Mouse (Mus musculus): ENCODE measurements around the gene Gm49320. TPM values are rescaled to one million over a fixed set of nuclear protein-coding genes. Genes with fewer than 3 reads are reported as not detected.

Gene Gm49320
- polyA plus RNA-seq (2012; rRNA removed) = 8.6 and 9.4 TPM in 2 replicates

GRCm38 (mm10) chr8:4238434-4239192, at the start of gene Gm49320, which contains the start of gene Map2k7:
Gene Gm49320 (plus strand): TSS chr8:4238865.
Gene Map2k7 (plus strand): TSS chr8:4238740.
- under 1% methylated on average over 71 of the region's 71 CpGs for WGBS
- TF ChIP-seq POLR2A (IDR thresholded peaks at IDR 0.05; ENCODE audit: borderline replicate concordance, insufficient read depth, low read length) (peak; percentile 61), CTCF (IDR thresholded peaks at IDR 0.05; ENCODE audit: borderline replicate concordance, insufficient read depth, low read depth, low read length) (peak; percentile 60)

GRCm38 (mm10) chr8:4189031-4189722, 49.5 kb upstream of the Gm49320 start:
- no peak for DNase-seq
- H3K27ac ChIP-seq (ENCODE audit: insufficient read depth, low read length) = 0 out of 2 replicates have a peak overlapping the region, but pooled peaks have one; percentile 25
- no peak overlapping the region for H3K4me3 ChIP-seq (replicated peaks; ENCODE audit: insufficient read depth, low read depth, low read length)
- H3K4me1 ChIP-seq (ENCODE audit: control insufficient read depth, insufficient read depth, low read length) = no peaks in the 10 kb centered on the region; the same call in 1 of the 2 replicates
- no peaks in the 10 kb centered on the region for H3K27me3 ChIP-seq (ENCODE audit: control insufficient read depth, insufficient read depth, low read length)
- no peak for TF ChIP-seq POLR2A (IDR thresholded peaks at IDR 0.05; ENCODE audit: borderline replicate concordance, insufficient read depth, low read length)
- TF ChIP-seq CTCF (IDR thresholded peaks at IDR 0.05; ENCODE audit: borderline replicate concordance, insufficient read depth, low read depth, low read length) = no peak
- WGBS = 26% methylated on average over 3 of the region's 3 CpGs

More at GRCm38 (mm10) chr8:4238434-4239192, at the start of gene Gm49320, which contains the start of gene Map2k7:
- H3K4me3 ChIP-seq (replicated peaks; ENCODE audit: insufficient read depth, low read depth, low read length) = peak within 1 kb of the TSS; percentile 83
- H3K4me1 ChIP-seq (ENCODE audit: control insufficient read depth, insufficient read depth, low read length) = peaks cover 5% of the 10 kb centered on the region
- peak within 1 kb of the TSS; percentile 82 for H3K27ac ChIP-seq (ENCODE audit: insufficient read depth, low read length)
- no peaks in the 10 kb centered on the region for H3K27me3 ChIP-seq (ENCODE audit: control insufficient read depth, insufficient read depth, low read length)
- DNase-seq = peak; percentile 100

- Histone ChIP-seq H3K4me1 (ENCODE audit: control insufficient read depth, insufficient read depth, low read length) (no peaks in the 10 kb centered on the region; the same call in 1 of the 2 replicates), H3K27me3 (ENCODE audit: control insufficient read depth, insufficient read depth, low read length) (no peaks in the 10 kb centered on the region), H3K27ac (ENCODE audit: insufficient read depth, low read length) (peak overlapping the region; percentile 50; the same call in 1 of the 2 replicates), H3K4me3 (replicated peaks; ENCODE audit: insufficient read depth, low read depth, low read length) (no peak overlapping the region)
- DNase-seq = no peak
- no peak for TF ChIP-seq POLR2A (IDR thresholded peaks at IDR 0.05; ENCODE audit: borderline replicate concordance, insufficient read depth, low read length)
- TF ChIP-seq CTCF (IDR thresholded peaks at IDR 0.05; ENCODE audit: borderline replicate concordance, insufficient read depth, low read depth, low read length) = no peak
- WGBS = 28% methylated on average over 5 of the region's 5 CpGs
Observed at GRCm38 (mm10) chr8:4192305-4192704, 46.4 kb upstream of the Gm49320 start.

- Histone ChIP-seq H3K4me3 (replicated peaks; ENCODE audit: insufficient read depth, low read depth, low read length) (no peak overlapping the region), H3K27me3 (ENCODE audit: control insufficient read depth, insufficient read depth, low read length) (no peaks in the 10 kb centered on the region), H3K27ac (ENCODE audit: insufficient read depth, low read length) (no peak overlapping the region), H3K4me1 (ENCODE audit: control insufficient read depth, insufficient read depth, low read length) (no peaks in the 10 kb centered on the region; the same call in 1 of the 2 replicates)
- DNase-seq = peak; percentile 80 to 89
- 10% methylated on average over 18 of the region's 18 CpGs for WGBS
- TF ChIP-seq POLR2A (IDR thresholded peaks at IDR 0.05; ENCODE audit: borderline replicate concordance, insufficient read depth, low read length) = no peak
- TF ChIP-seq CTCF (IDR thresholded peaks at IDR 0.05; ENCODE audit: borderline replicate concordance, insufficient read depth, low read depth, low read length) = peak; percentile 85
Observed at GRCm38 (mm10) chr8:4192807-4193587, 45.7 kb upstream of the Gm49320 start.

- Histone ChIP-seq H3K27ac (ENCODE audit: insufficient read depth, low read length) (no peak overlapping the region), H3K4me1 (ENCODE audit: control insufficient read depth, insufficient read depth, low read length) (no peaks in the 10 kb centered on the region; the same call in 1 of the 2 replicates), H3K4me3 (replicated peaks; ENCODE audit: insufficient read depth, low read depth, low read length) (no peak overlapping the region), H3K27me3 (ENCODE audit: control insufficient read depth, insufficient read depth, low read length) (no peaks in the 10 kb centered on the region)
- DNase-seq = no peak
- TF ChIP-seq POLR2A (IDR thresholded peaks at IDR 0.05; ENCODE audit: borderline replicate concordance, insufficient read depth, low read length) = no peak
- 54% methylated on average over 7 of the region's 7 CpGs for WGBS
Observed at GRCm38 (mm10) chr8:4193588-4193894, 45.1 kb upstream of the Gm49320 start.

DNA sequence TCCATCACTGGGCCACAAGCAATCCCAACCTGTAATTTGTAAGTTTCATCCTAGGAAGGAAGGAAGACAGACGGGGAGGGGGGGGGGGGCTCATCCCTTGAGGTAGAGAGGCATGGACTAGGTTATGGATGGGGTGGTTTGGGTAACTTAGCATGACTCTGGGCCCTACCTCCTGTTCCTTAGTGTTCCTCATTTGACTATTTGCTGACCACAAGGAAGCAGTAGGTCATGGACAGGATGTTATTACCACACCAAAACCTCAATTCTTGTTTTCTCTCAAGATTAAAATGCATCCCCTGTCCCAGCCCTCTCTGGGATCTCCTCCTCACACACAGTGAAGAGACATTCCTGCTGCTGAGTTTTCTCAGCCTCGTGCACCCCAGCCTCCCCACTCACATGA, 37.3 kb upstream of the Gm49320 start:
- Histone ChIP-seq H3K4me1 (ENCODE audit: control insufficient read depth, insufficient read depth, low read length) (no peaks in the 10 kb centered on the region; the same call in 1 of the 2 replicates), H3K27ac (ENCODE audit: insufficient read depth, low read length) (no peak overlapping the region), H3K4me3 (replicated peaks; ENCODE audit: insufficient read depth, low read depth, low read length) (no peak overlapping the region), H3K27me3 (ENCODE audit: control insufficient read depth, insufficient read depth, low read length) (no peaks in the 10 kb centered on the region)
- TF ChIP-seq POLR2A (IDR thresholded peaks at IDR 0.05; ENCODE audit: borderline replicate concordance, insufficient read depth, low read length) (no peak), CTCF (IDR thresholded peaks at IDR 0.05; ENCODE audit: borderline replicate concordance, insufficient read depth, low read depth, low read length) (no peak)
- no peak for DNase-seq
- WGBS = 63% methylated on average over 2 of the region's 2 CpGs

GRCm38 (mm10) chr8:4205246-4206123, 33.2 kb upstream of the Gm49320 start:
- no peak overlapping the region for H3K27ac ChIP-seq (ENCODE audit: insufficient read depth, low read length)
- 69% methylated on average over 38 of the region's 38 CpGs for WGBS
- H3K4me3 ChIP-seq (replicated peaks; ENCODE audit: insufficient read depth, low read depth, low read length) = no peak overlapping the region
- TF ChIP-seq POLR2A (IDR thresholded peaks at IDR 0.05; ENCODE audit: borderline replicate concordance, insufficient read depth, low read length) = no peak
- no peak for TF ChIP-seq CTCF (IDR thresholded peaks at IDR 0.05; ENCODE audit: borderline replicate concordance, insufficient read depth, low read depth, low read length)
- DNase-seq = no peak
- no peaks in the 10 kb centered on the region for H3K27me3 ChIP-seq (ENCODE audit: control insufficient read depth, insufficient read depth, low read length)
- H3K4me1 ChIP-seq (ENCODE audit: control insufficient read depth, insufficient read depth, low read length) = peaks cover 10% of the 10 kb centered on the region
